Mouse (Mus musculus): ENCODE results near the gene Rnd1.

DNA sequence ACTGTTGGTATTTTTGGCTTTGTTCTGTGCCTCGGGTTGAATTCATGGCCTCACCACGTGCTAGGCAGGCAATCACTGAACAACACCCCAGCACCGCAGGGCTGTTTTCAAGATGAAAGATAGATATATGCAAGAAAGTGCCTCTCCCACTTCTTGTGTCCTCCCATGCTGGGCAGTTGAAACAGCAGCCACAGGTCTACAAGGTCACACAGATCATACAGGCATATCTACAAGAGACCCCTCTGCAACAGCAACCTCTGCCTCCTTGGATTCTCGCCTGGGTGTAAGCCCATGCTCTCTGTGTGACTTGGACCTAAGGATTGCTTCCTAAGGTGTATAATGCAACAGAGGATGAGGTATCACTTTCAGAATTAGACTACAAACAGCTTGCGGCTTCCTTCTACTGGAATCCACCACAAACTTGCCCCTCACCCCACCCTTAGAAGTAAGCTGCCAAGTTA is 53.9 kb downstream of the Rnd1 start:
- TF ChIP-seq CTCF (IDR thresholded peaks at IDR 0.05; ENCODE audit: extremely low read depth, insufficient read depth, low read length) = no peak
- TF ChIP-seq POLR2A (IDR thresholded peaks at IDR 0.05; ENCODE audit: extremely low read depth, insufficient read depth, low read length) = no peak

All from cortical plate, adult 2 months (tissue).